Mouse (Mus musculus): Measurements from ENCODE around the gene Adgrv1. TPM values are rescaled to one million over a fixed set of nuclear protein-coding genes. Genes with fewer than 3 reads are reported as not detected.

Adgrv1 gene
- polyA plus RNA-seq, 1 experiment from 2014 or later, result 1.1 TPM

- no peak overlapping the region for H3K4me3 ChIP-seq (ENCODE audit: low read depth, low read length)
- no peak overlapping the region for H3K27ac ChIP-seq (ENCODE audit: low read depth, low read length)
- 62% methylated on average over 12 of the region's 12 CpGs for WGBS (ENCODE audit: insufficient replicate concordance)
- 0 out of 2 replicates have a peak, but pooled peaks have one; percentile 61 for ATAC-seq (replicated peaks; ENCODE audit: insufficient number of reproducible peaks, low FRiP score, low TSS enrichment)
- H3K9me3 ChIP-seq (replicated peaks; ENCODE audit: control insufficient read depth, low read length), result no peaks in the 10 kb centered on the region
- no peaks in the 10 kb centered on the region for H3K36me3 ChIP-seq (ENCODE audit: control insufficient read depth, insufficient read depth, low read length)
- H3K9ac ChIP-seq (ENCODE audit: low read depth, low read length), result no peak overlapping the region
- no peaks in the 10 kb centered on the region for H3K27me3 ChIP-seq (ENCODE audit: control insufficient read depth, insufficient read depth, low read length)
- H3K4me1 ChIP-seq (ENCODE audit: control insufficient read depth, insufficient read depth, low read length), result peaks cover 6% of the 10 kb centered on the region
- H3K4me2 ChIP-seq, result peak overlapping the region; percentile 35
Measured at GRCm38 (mm10) chr13:81570241-81570821, 62.6 kb downstream of the Adgrv1 start.

GRCm38 (mm10) chr13:81550024-81550423 lies 82.9 kb downstream of the Adgrv1 start:
- H3K27me3 ChIP-seq (ENCODE audit: control insufficient read depth, insufficient read depth, low read length), result no peaks in the 10 kb centered on the region
- no peak overlapping the region for H3K4me3 ChIP-seq (ENCODE audit: low read depth, low read length)
- H3K9ac ChIP-seq (ENCODE audit: low read depth, low read length), result no peak overlapping the region
- 77% methylated on average over 1 of the region's 1 CpGs for WGBS (ENCODE audit: insufficient replicate concordance)
- no peaks in the 10 kb centered on the region for H3K36me3 ChIP-seq (ENCODE audit: control insufficient read depth, insufficient read depth, low read length)
- H3K4me1 ChIP-seq (ENCODE audit: control insufficient read depth, insufficient read depth, low read length), result no peaks in the 10 kb centered on the region
- H3K4me2 ChIP-seq, result no peak overlapping the region
- no peak overlapping the region for H3K27ac ChIP-seq (ENCODE audit: low read depth, low read length)
- no peaks in the 10 kb centered on the region for H3K9me3 ChIP-seq (replicated peaks; ENCODE audit: control insufficient read depth, low read length)
- no peak for ATAC-seq (replicated peaks; ENCODE audit: insufficient number of reproducible peaks, low FRiP score, low TSS enrichment)

GRCm38 (mm10) chr13:81534916-81535315 lies 98.0 kb downstream of the Adgrv1 start:
- no peak for ATAC-seq (replicated peaks; ENCODE audit: insufficient number of reproducible peaks, low FRiP score, low TSS enrichment)
- no peaks in the 10 kb centered on the region for H3K9me3 ChIP-seq (replicated peaks; ENCODE audit: control insufficient read depth, low read length)
- H3K27me3 ChIP-seq (ENCODE audit: control insufficient read depth, insufficient read depth, low read length), result no peaks in the 10 kb centered on the region
- no peak overlapping the region for H3K9ac ChIP-seq (ENCODE audit: low read depth, low read length)
- no peaks in the 10 kb centered on the region for H3K4me1 ChIP-seq (ENCODE audit: control insufficient read depth, insufficient read depth, low read length)
- H3K27ac ChIP-seq (ENCODE audit: low read depth, low read length), result no peak overlapping the region
- H3K36me3 ChIP-seq (ENCODE audit: control insufficient read depth, insufficient read depth, low read length), result no peaks in the 10 kb centered on the region
- WGBS (ENCODE audit: insufficient replicate concordance), result 83% methylated on average over 2 of the region's 2 CpGs
- H3K4me2 ChIP-seq, result no peak overlapping the region
- no peak overlapping the region for H3K4me3 ChIP-seq (ENCODE audit: low read depth, low read length)

GRCm38 (mm10) chr13:81526687-81527086 lies 106.3 kb downstream of the Adgrv1 start:
- Histone ChIP-seq H3K4me3 (ENCODE audit: low read depth, low read length) (no peak overlapping the region), H3K27me3 (ENCODE audit: control insufficient read depth, insufficient read depth, low read length) (no peaks in the 10 kb centered on the region), H3K9ac (ENCODE audit: low read depth, low read length) (no peak overlapping the region), H3K9me3 (replicated peaks; ENCODE audit: control insufficient read depth, low read length) (no peaks in the 10 kb centered on the region), H3K4me1 (ENCODE audit: control insufficient read depth, insufficient read depth, low read length) (no peaks in the 10 kb centered on the region), H3K27ac (ENCODE audit: low read depth, low read length) (no peak overlapping the region), H3K36me3 (ENCODE audit: control insufficient read depth, insufficient read depth, low read length) (no peaks in the 10 kb centered on the region), H3K4me2 (no peak overlapping the region)
- no peak for ATAC-seq (replicated peaks; ENCODE audit: insufficient number of reproducible peaks, low FRiP score, low TSS enrichment)
- 46% methylated on average over 4 of the region's 4 CpGs for WGBS (ENCODE audit: insufficient replicate concordance)

GRCm38 (mm10) chr13:81510142-81510541 lies 122.8 kb downstream of the Adgrv1 start:
- H3K4me3 ChIP-seq (ENCODE audit: low read depth, low read length), result no peak overlapping the region
- H3K9ac ChIP-seq (ENCODE audit: low read depth, low read length), result no peak overlapping the region
- H3K36me3 ChIP-seq (ENCODE audit: control insufficient read depth, insufficient read depth, low read length), result no peaks in the 10 kb centered on the region
- ATAC-seq (replicated peaks; ENCODE audit: insufficient number of reproducible peaks, low FRiP score, low TSS enrichment), result no peak
- no peaks in the 10 kb centered on the region for H3K4me1 ChIP-seq (ENCODE audit: control insufficient read depth, insufficient read depth, low read length)
- no peak overlapping the region for H3K4me2 ChIP-seq
- WGBS (ENCODE audit: insufficient replicate concordance), result 83% methylated on average over 7 of the region's 7 CpGs
- H3K27me3 ChIP-seq (ENCODE audit: control insufficient read depth, insufficient read depth, low read length), result no peaks in the 10 kb centered on the region
- no peak overlapping the region for H3K27ac ChIP-seq (ENCODE audit: low read depth, low read length)
- H3K9me3 ChIP-seq (replicated peaks; ENCODE audit: control insufficient read depth, low read length), result no peaks in the 10 kb centered on the region

GRCm38 (mm10) chr13:81497035-81497434 lies 135.9 kb downstream of the Adgrv1 start:
- H3K27me3 ChIP-seq (ENCODE audit: control insufficient read depth, insufficient read depth, low read length), result no peaks in the 10 kb centered on the region
- H3K4me3 ChIP-seq (ENCODE audit: low read depth, low read length), result no peak overlapping the region
- no peak for ATAC-seq (replicated peaks; ENCODE audit: insufficient number of reproducible peaks, low FRiP score, low TSS enrichment)
- WGBS (ENCODE audit: insufficient replicate concordance), result 62% methylated on average over 3 of the region's 3 CpGs
- H3K27ac ChIP-seq (ENCODE audit: low read depth, low read length), result no peak overlapping the region
- H3K4me1 ChIP-seq (ENCODE audit: control insufficient read depth, insufficient read depth, low read length), result no peaks in the 10 kb centered on the region
- no peak overlapping the region for H3K9ac ChIP-seq (ENCODE audit: low read depth, low read length)
- H3K9me3 ChIP-seq (replicated peaks; ENCODE audit: control insufficient read depth, low read length), result no peaks in the 10 kb centered on the region
- H3K36me3 ChIP-seq (ENCODE audit: control insufficient read depth, insufficient read depth, low read length), result no peaks in the 10 kb centered on the region
- no peak overlapping the region for H3K4me2 ChIP-seq

GRCm38 (mm10) chr13:81491971-81492370 lies 141.0 kb downstream of the Adgrv1 start:
- WGBS (ENCODE audit: insufficient replicate concordance), result 77% methylated on average over 7 of the region's 7 CpGs
- ATAC-seq (replicated peaks; ENCODE audit: insufficient number of reproducible peaks, low FRiP score, low TSS enrichment), result no peak
- H3K9me3 ChIP-seq (replicated peaks; ENCODE audit: control insufficient read depth, low read length), result no peaks in the 10 kb centered on the region
- no peaks in the 10 kb centered on the region for H3K4me1 ChIP-seq (ENCODE audit: control insufficient read depth, insufficient read depth, low read length)
- no peak overlapping the region for H3K4me3 ChIP-seq (ENCODE audit: low read depth, low read length)
- H3K9ac ChIP-seq (ENCODE audit: low read depth, low read length), result no peak overlapping the region
- H3K36me3 ChIP-seq (ENCODE audit: control insufficient read depth, insufficient read depth, low read length), result no peaks in the 10 kb centered on the region
- no peak overlapping the region for H3K4me2 ChIP-seq
- no peaks in the 10 kb centered on the region for H3K27me3 ChIP-seq (ENCODE audit: control insufficient read depth, insufficient read depth, low read length)
- no peak overlapping the region for H3K27ac ChIP-seq (ENCODE audit: low read depth, low read length)

GRCm38 (mm10) chr13:81486980-81487379 lies 146.0 kb downstream of the Adgrv1 start:
- Histone ChIP-seq H3K36me3 (ENCODE audit: control insufficient read depth, insufficient read depth, low read length) (no peaks in the 10 kb centered on the region), H3K9me3 (replicated peaks; ENCODE audit: control insufficient read depth, low read length) (no peaks in the 10 kb centered on the region), H3K4me2 (no peak overlapping the region), H3K4me3 (ENCODE audit: low read depth, low read length) (no peak overlapping the region), H3K4me1 (ENCODE audit: control insufficient read depth, insufficient read depth, low read length) (no peaks in the 10 kb centered on the region), H3K27ac (ENCODE audit: low read depth, low read length) (no peak overlapping the region), H3K27me3 (ENCODE audit: control insufficient read depth, insufficient read depth, low read length) (no peaks in the 10 kb centered on the region), H3K9ac (ENCODE audit: low read depth, low read length) (no peak overlapping the region)
- no peak for ATAC-seq (replicated peaks; ENCODE audit: insufficient number of reproducible peaks, low FRiP score, low TSS enrichment)

- Histone ChIP-seq H3K27me3 (ENCODE audit: control insufficient read depth, insufficient read depth, low read length) (no peaks in the 10 kb centered on the region), H3K27ac (ENCODE audit: low read depth, low read length) (no peak overlapping the region), H3K4me3 (ENCODE audit: low read depth, low read length) (no peak overlapping the region), H3K9ac (ENCODE audit: low read depth, low read length) (no peak overlapping the region), H3K9me3 (replicated peaks; ENCODE audit: control insufficient read depth, low read length) (no peaks in the 10 kb centered on the region), H3K36me3 (ENCODE audit: control insufficient read depth, insufficient read depth, low read length) (no peaks in the 10 kb centered on the region), H3K4me2 (no peak overlapping the region), H3K4me1 (ENCODE audit: control insufficient read depth, insufficient read depth, low read length) (no peaks in the 10 kb centered on the region)
- no peak for ATAC-seq (replicated peaks; ENCODE audit: insufficient number of reproducible peaks, low FRiP score, low TSS enrichment)
Measured at GRCm38 (mm10) chr13:81473750-81474149, 159.2 kb downstream of the Adgrv1 start.
